Mouse (Mus musculus): ENCODE measurements around the gene Vmn2r121. TPM values are rescaled to one million over a fixed set of nuclear protein-coding genes. Genes with fewer than 3 reads are reported as not detected.

The Vmn2r121 gene
- polyA plus RNA-seq (2016; fragmentation: Nextera tagmentation; extraction: Ambion mirVana): not detected in 2 replicates

DNA sequence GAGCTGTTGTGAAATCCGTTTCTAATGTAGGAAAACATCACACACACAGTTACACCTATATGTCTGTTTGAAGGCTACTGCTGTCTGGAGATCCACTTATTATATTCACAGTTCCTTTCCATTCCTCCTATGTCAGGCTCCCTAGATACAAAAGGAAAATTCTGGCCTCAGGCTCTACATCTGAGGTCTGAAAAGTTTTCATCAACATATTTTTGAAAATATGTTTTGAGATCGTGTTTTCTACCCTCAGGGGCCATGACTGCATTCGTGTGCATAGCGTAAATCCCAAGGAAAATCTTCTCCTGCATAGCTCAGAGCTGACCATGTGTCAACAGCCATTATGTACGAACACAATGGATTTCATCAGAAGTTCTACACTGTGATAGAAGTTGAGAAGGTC lies at the start of gene Vmn2r121:
Gene Vmn2r121 (minus strand): TSS at position 101 of the 400 bp plus-strand sequence.
- Histone ChIP-seq H3K4me1 (no peaks in the 10 kb centered on the region), H3K9me3 (replicated peaks) (no peaks in the 10 kb centered on the region), H3K27ac (replicated peaks) (no peak within 1 kb of the TSS), H3K27me3 (ENCODE audit: low read depth, poor library complexity, severe bottlenecking) (no peaks in the 10 kb centered on the region), H3K4me3 (no peak within 1 kb of the TSS), H3K36me3 (no peaks in the 10 kb centered on the region)
- DNase-seq (ENCODE audit: low spot score): no peak
- WGBS: 76% methylated on average over 5 of the region's 5 CpGs
